Mouse (Mus musculus): Measurements from ENCODE around the gene Scp2. TPM values are rescaled to one million over a fixed set of nuclear protein-coding genes. Genes with fewer than 3 reads are reported as not detected.

The Scp2 gene
- total RNA-seq, 2 experiments from 2014 or later = 84.0 to 115 TPM

GRCm38 (mm10) chr4:108066569-108066968 lies 78.2 kb downstream of the Scp2 start:
- intact Hi-C loops (cut with DNase I) = no loop called here
- DNase-seq (ENCODE audit: low spot score in 2 of 2) = no peak

- no peak for DNase-seq (ENCODE audit: low spot score in 2 of 2)
- intact Hi-C loops (cut with DNase I) = no loop called here
Observed at GRCm38 (mm10) chr4:108065176-108065844, 79.5 kb downstream of the Scp2 start.

- no peak for DNase-seq (ENCODE audit: low spot score in 2 of 2)
- intact Hi-C loops (cut with DNase I) = no loop called here
Observed at GRCm38 (mm10) chr4:108063616-108064015, 81.2 kb downstream of the Scp2 start.

GRCm38 (mm10) chr4:108062524-108062923 lies 82.3 kb downstream of the Scp2 start:
- DNase-seq (ENCODE audit: low spot score in 2 of 2) = no peak
- intact Hi-C loops (cut with DNase I) = no loop called here

GRCm38 (mm10) chr4:108060774-108061173 lies 84.0 kb downstream of the Scp2 start:
- no peak for DNase-seq (ENCODE audit: low spot score in 2 of 2)
- intact Hi-C loops (cut with DNase I) = no loop called here

GRCm38 (mm10) chr4:108059601-108060379 lies 85.0 kb downstream of the Scp2 start:
- intact Hi-C loops (cut with DNase I) = loop anchor here (5.0 kb wide), 2 partner anchors 77 to 122 kb away; no protein-coding TSS in a partner anchor
- DNase-seq (ENCODE audit: low spot score in 2 of 2) = peak; percentile 59

GRCm38 (mm10) chr4:108058166-108058565 lies 86.6 kb downstream of the Scp2 start:
- intact Hi-C loops (cut with DNase I) = loop anchor here (5.0 kb wide), 2 partner anchors 76 to 121 kb away; no protein-coding TSS in a partner anchor
- peak; percentile 58 to 68 for DNase-seq (ENCODE audit: low spot score in 2 of 2)

- intact Hi-C loops (cut with DNase I) = loop anchor here (5.0 kb wide), 2 partner anchors 75 to 120 kb away; no protein-coding TSS in a partner anchor
- DNase-seq (ENCODE audit: low spot score in 2 of 2) = no peak
Observed at GRCm38 (mm10) chr4:108057247-108057646, 87.6 kb downstream of the Scp2 start.

- no peak for DNase-seq (ENCODE audit: low spot score in 2 of 2)
- intact Hi-C loops (cut with DNase I) = loop anchor here (5.0 kb wide), 2 partner anchors 74 to 119 kb away; no protein-coding TSS in a partner anchor
Observed at GRCm38 (mm10) chr4:108055873-108056272, 88.9 kb downstream of the Scp2 start.

- intact Hi-C loops (cut with DNase I) = no loop called here
- DNase-seq (ENCODE audit: low spot score in 2 of 2) = no peak
Observed at GRCm38 (mm10) chr4:108052673-108053072, 92.1 kb downstream of the Scp2 start.

- intact Hi-C loops (cut with DNase I) = no loop called here
- DNase-seq (ENCODE audit: low spot score in 2 of 2) = peak; percentile 18 to 28
Observed at GRCm38 (mm10) chr4:108051687-108052274, 93.0 kb downstream of the Scp2 start.

GRCm38 (mm10) chr4:108046136-108046535 lies 98.7 kb downstream of the Scp2 start:
- no peak for DNase-seq (ENCODE audit: low spot score in 2 of 2)
- intact Hi-C loops (cut with DNase I) = no loop called here

GRCm38 (mm10) chr4:108045136-108046107 lies 99.4 kb downstream of the Scp2 start:
- intact Hi-C loops (cut with DNase I) = no loop called here
- no peak for DNase-seq (ENCODE audit: low spot score in 2 of 2)

- intact Hi-C loops (cut with DNase I) = no loop called here
- DNase-seq (ENCODE audit: low spot score in 2 of 2) = no peak
Observed at GRCm38 (mm10) chr4:108037027-108037426, 107.8 kb downstream of the Scp2 start.

- DNase-seq (ENCODE audit: low spot score in 2 of 2) = peak in 1 of 2 experiments; percentile 23
- intact Hi-C loops (cut with DNase I) = no loop called here
Observed at GRCm38 (mm10) chr4:108033041-108033764, 111.6 kb downstream of the Scp2 start.

GRCm38 (mm10) chr4:108032352-108032849 lies 112.4 kb downstream of the Scp2 start:
- intact Hi-C loops (cut with DNase I) = no loop called here
- DNase-seq (ENCODE audit: low spot score in 2 of 2) = peak in 1 of 2 experiments; percentile 12

GRCm38 (mm10) chr4:108031502-108032351 lies 113.1 kb downstream of the Scp2 start:
- DNase-seq (ENCODE audit: low spot score in 2 of 2) = peak; percentile 57 to 72
- intact Hi-C loops (cut with DNase I) = no loop called here
